Mouse (Mus musculus) cortical plate, adult 2 months (tissue): Measurements from ENCODE around the gene Cope.

Experiments used
- CTCF ChIP-seq: fragments of 200-500 bp; IDR thresholded peaks from 2 replicates; pipeline ENCODE4 v1.5.1; 2011; ENCODE audit warnings: mild to moderate bottlenecking, control low read depth, low read length; ENCODE audit not compliant: insufficient read depth; ENCODE audit errors: extremely low read depth
- POLR2A ChIP-seq: fragments of 200-500 bp; IDR thresholded peaks from 2 replicates; pipeline ENCODE4 v1.6.1; 2011; ENCODE audit warnings: mild to moderate bottlenecking, low read length, control low read depth; ENCODE audit not compliant: insufficient read depth; ENCODE audit errors: extremely low read depth

DNA sequence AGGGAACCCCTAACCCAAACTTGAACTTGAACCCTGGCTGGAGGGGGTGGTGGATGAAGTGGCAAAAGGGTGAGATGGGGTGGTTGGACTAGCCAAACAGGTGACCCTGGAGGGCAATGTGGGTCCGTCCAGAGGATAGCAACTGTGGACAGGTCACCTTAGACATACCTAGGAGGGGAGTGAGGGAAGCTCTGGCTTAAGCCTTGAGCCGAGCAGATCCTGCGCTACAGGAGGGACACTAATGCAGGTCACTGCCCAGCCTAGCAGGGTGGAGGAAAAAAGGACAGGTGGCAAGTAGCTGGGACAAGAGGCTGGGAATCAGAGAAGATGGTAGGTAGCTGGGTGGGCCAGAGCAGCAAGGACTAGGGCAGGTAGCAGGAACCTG, 49.7 kb downstream of the Cope start:
- TF ChIP-seq POLR2A (no peak), CTCF (no peak)
